Mouse (Mus musculus) limb, embryonic 11.5 days (tissue): ENCODE data around the gene Chtf18. TPM values are rescaled to one million over a fixed set of nuclear protein-coding genes. Genes with fewer than 3 reads are reported as not detected.
A peak's percentile ranks its signal among the peaks of the same experiment; 100 is the strongest.

Experiments used
- ATAC-seq: fragments of 200-750 bp; cut with Nextera tagmentation; 2 replicates; pipeline ENCODE4 v1.8.0; 2017; ENCODE audit warnings: low read depth; ENCODE audit not compliant: insufficient number of reproducible peaks, low FRiP score, low TSS enrichment
- DNase-seq: peaks from one replicate; pipeline ENCODE4 v3.0.0-alpha.2; 2015; ENCODE audit warnings: low spot score
- H3K27ac ChIP-seq: fragments of 300-500 bp; sonication (generic); replicated peaks from 2 replicates; pipeline ENCODE4 v1.5.1; 2014; ENCODE audit warnings: low read depth, mild to moderate bottlenecking, low read length
- H3K27me3 ChIP-seq: fragments of 300-500 bp; sonication (generic); 2 replicates; pipeline ENCODE4 v1.6.1; 2014; ENCODE audit warnings: mild to moderate bottlenecking, low read length, mixed read lengths; ENCODE audit not compliant: control insufficient read depth, insufficient read depth
- H3K36me3 ChIP-seq: fragments of 300-500 bp; sonication (generic); 2 replicates; pipeline ENCODE4 v1.6.1; 2014; ENCODE audit warnings: mild to moderate bottlenecking, low read length, moderate library complexity, mixed read lengths; ENCODE audit not compliant: control insufficient read depth, insufficient read depth
- H3K4me1 ChIP-seq: fragments of 300-500 bp; sonication (generic); 2 replicates; pipeline ENCODE4 v1.6.1; 2014; ENCODE audit warnings: low read length, mixed read lengths; ENCODE audit not compliant: control insufficient read depth, insufficient read depth
- H3K4me2 ChIP-seq: fragments of 300-500 bp; sonication (generic); 2 replicates; pipeline ENCODE4 v1.6.1; 2014; ENCODE audit warnings: low read depth, mild to moderate bottlenecking, moderate library complexity; ENCODE audit not compliant: severe bottlenecking
- H3K4me3 ChIP-seq: fragments of 300-500 bp; sonication (generic); 2 replicates; pipeline ENCODE4 v1.5.1; 2014; ENCODE audit warnings: low read depth, low read length
- H3K9ac ChIP-seq: fragments of 300-500 bp; sonication (generic); 2 replicates; pipeline ENCODE4 v1.6.1; 2014; ENCODE audit warnings: mild to moderate bottlenecking, low read length
- H3K9me3 ChIP-seq: fragments of 300-500 bp; sonication (generic); 2 replicates; pipeline ENCODE4 v1.6.1; 2016; ENCODE audit warnings: low read length; ENCODE audit not compliant: control insufficient read depth
- WGBS: fragments of 180-500 bp; shearing (Covaris S2); extraction: QIAGEN DNeasy Blood & Tissue Kit; methylation state at CpG from one replicate; pipeline ENCODE4 v1.1.7; 2014; 5-methylcytosine and 5-hydroxymethylcytosine counted together
- polyA plus RNA-seq: library from polyadenylated mRNA; unstranded; fragments of >200 nt; fragmentation: Nextera tagmentation; extraction: Ambion mirVana; gene quantifications from 2 replicates; pipeline ENCODE4 v1.2.1, GENCODE M21; 2014

The Chtf18 gene
- polyA plus RNA-seq, 1 experiment from 2014 or later, result 29.1 TPM

DNA sequence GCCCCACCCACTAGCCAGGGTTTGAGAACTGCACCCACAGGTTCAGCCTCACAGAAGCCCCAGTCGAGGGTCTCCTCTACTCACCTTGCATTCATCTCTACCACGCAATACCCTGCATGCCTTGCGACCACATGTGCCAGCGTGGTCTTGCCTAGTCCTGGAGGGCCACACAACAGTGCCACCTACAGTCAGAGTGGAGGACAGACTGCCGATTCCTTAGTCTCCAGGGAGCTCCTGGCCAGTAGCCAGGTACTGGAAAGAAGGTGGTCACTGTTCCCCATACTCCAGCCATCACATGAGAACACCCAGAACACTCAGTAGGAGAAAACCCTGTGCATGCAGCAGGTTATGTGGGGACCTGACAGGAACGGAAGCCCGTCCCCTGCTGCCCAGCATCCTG is 3.3 kb downstream of the Chtf18 start:
- 85% methylated on average over 7 of the region's 7 CpGs for WGBS
- DNase-seq (no peak), ATAC-seq (no peak)
- Histone ChIP-seq H3K27me3 (no peaks in the 10 kb centered on the region), H3K9ac (no peak overlapping the region), H3K4me3 (no peak overlapping the region), H3K9me3 (no peaks in the 10 kb centered on the region), H3K36me3 (peaks cover 18% of the 10 kb centered on the region), H3K4me1 (peaks cover 13% of the 10 kb centered on the region), H3K27ac (no peak overlapping the region), H3K4me2 (no peak overlapping the region)

DNA sequence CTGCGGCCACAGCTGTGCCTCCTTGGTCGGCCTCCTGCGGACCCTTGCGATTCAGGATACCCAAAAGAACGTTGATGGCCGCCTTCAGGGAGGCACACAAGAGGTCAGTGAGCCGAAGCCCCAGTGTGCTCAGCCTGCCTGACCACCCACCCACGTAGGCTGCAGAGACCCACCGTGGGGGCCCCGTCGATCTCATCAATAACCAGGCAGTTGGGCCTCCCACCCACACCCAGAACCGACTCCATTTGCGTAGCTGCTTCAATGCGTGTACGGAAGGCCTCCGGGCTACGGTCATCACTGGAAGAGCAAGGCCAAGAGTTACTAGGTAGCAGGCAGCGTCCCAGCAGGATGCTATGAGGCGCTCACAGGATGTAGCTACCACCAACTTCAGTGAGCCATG is 3.7 kb downstream of the Chtf18 start:
- H3K9ac ChIP-seq, result no peak overlapping the region
- H3K9me3 ChIP-seq, result no peaks in the 10 kb centered on the region
- H3K27me3 ChIP-seq, result no peaks in the 10 kb centered on the region
- H3K36me3 ChIP-seq, result peaks cover 18% of the 10 kb centered on the region
- H3K4me3 ChIP-seq, result no peak overlapping the region
- ATAC-seq, result no peak
- WGBS, result 97% methylated on average over 19 of the region's 19 CpGs
- no peak overlapping the region for H3K4me2 ChIP-seq
- H3K4me1 ChIP-seq, result peaks cover 12% of the 10 kb centered on the region
- H3K27ac ChIP-seq, result no peak overlapping the region
- no peak for DNase-seq

DNA sequence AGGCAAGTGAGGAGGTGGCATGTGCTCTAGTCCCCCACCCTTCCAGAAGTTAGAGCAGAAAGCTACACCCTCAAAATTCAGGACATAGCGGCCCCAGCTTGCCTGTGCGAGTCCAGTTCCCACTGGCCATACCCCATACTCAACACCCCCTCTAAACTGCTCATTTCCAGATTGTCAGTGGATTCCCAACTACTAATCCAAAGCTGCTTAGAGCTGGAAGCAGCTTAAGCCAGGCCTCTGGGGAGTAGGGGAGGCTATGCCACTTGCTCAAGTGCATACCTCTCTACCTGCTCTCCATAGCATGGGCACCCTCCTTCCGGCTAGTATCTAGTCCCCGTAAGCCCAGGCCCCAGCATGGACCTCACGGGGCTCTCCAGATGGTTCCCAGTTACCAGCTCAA is 5.7 kb downstream of the Chtf18 start:
- Histone ChIP-seq H3K4me1 (peaks cover 15% of the 10 kb centered on the region), H3K9me3 (no peaks in the 10 kb centered on the region), H3K36me3 (peaks cover 18% of the 10 kb centered on the region), H3K9ac (no peak overlapping the region), H3K4me2 (no peak overlapping the region), H3K27me3 (peaks cover 15% of the 10 kb centered on the region), H3K27ac (no peak overlapping the region), H3K4me3 (no peak overlapping the region)
- no peak for ATAC-seq
- 95% methylated on average over 5 of the region's 5 CpGs for whole genome bisulfite sequencing
- DNase-seq, result no peak

DNA sequence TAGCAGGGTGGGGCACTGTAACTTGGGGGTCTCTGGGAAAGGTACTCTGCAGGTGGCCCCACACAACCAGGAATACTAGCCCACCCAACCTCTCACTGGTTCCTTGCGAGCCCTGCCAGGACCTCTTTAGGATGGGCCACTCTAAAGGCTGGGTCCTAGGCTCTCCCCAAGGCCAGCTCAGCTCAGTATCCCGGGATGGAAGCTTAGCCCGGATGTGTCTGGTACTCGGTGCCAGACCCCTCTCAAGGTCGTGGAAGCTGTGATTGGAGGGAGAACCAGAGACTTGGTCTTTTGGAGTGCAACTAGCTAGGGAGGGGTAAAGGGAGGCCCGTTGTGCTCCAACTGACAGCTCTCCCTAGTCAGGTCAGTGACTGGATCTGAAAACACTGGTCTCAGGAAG is 9.5 kb downstream of the Chtf18 start:
- H3K4me1 ChIP-seq, result peaks cover 10% of the 10 kb centered on the region; the same call in 1 of the 2 replicates
- DNase-seq (no peak), ATAC-seq (0 out of 2 replicates have a peak, but pooled peaks have one; percentile 22)
- H3K36me3 ChIP-seq, result peaks cover 13% of the 10 kb centered on the region
- H3K9ac ChIP-seq, result peak overlapping the region; percentile 41
- H3K27me3 ChIP-seq, result peaks cover 17% of the 10 kb centered on the region
- H3K4me3 ChIP-seq, result peak overlapping the region; percentile 28
- peak overlapping the region; percentile 73 for H3K4me2 ChIP-seq
- WGBS, result 16% methylated on average over 6 of the region's 6 CpGs
- no peaks in the 10 kb centered on the region for H3K9me3 ChIP-seq
- no peak overlapping the region for H3K27ac ChIP-seq

DNA sequence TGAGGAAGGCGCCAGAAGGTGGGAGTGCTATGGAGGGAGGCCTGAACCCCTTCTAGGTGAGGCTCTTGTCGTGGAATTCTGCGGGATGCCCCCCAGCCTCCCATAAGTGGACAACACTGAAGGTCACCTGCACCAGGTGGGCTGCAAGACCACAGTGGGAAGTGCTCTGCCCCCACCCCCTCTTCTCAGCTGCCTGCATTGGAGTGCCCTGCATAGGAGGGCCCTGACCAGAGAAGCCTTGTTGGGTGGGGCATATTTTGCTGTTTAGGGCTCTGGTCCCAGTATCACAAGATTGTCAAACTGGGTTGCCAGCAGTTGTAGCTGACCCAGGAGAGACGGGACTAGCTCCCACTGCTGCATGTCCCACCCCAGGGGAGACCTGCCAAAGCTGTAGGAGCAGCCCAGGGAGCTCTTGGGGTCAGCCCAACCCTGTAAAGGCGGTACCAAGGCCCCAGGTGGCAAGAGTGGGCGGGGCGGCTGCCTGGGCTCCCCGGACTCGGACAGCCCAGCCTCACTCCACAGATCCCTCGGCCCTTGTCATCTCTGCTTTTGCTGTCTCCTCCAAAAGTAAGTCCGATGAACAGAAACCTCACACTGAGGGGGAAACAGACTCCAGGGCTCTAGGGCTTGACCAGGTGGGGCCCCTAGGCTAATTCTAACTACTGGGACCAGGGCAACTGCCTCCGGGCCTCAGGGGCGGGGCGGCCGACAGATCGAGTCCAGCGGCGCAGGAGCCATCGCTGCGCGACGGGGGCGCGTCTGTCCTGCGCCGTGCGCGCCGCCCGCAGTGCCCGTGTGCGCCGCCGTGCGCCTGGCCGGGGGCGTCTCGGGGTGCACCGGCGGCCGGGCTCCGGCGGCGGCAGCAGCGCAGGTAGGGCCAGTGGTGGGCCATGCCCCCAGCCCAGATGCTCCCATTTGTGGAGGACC is 10.2 kb downstream of the Chtf18 start, which contains the start of gene Gng13:
Gene Gng13, plus strand, starts transcription at position 461 of the 927 bp plus-strand sequence.
- Histone ChIP-seq H3K4me1 (peaks cover 10% of the 10 kb centered on the region; the same call in 1 of the 2 replicates), H3K4me2 (peak within 1 kb of the TSS; percentile 73), H3K27ac (no peak within 1 kb of the TSS), H3K36me3 (peaks cover 11% of the 10 kb centered on the region), H3K9ac (peak within 1 kb of the TSS; percentile 41), H3K9me3 (no peaks in the 10 kb centered on the region), H3K27me3 (peaks cover 17% of the 10 kb centered on the region), H3K4me3 (peak within 1 kb of the TSS; percentile 28)
- ATAC-seq (no peak), DNase-seq (peak; percentile 48)
- WGBS, result 1% methylated on average over 44 of the region's 45 CpGs

DNA sequence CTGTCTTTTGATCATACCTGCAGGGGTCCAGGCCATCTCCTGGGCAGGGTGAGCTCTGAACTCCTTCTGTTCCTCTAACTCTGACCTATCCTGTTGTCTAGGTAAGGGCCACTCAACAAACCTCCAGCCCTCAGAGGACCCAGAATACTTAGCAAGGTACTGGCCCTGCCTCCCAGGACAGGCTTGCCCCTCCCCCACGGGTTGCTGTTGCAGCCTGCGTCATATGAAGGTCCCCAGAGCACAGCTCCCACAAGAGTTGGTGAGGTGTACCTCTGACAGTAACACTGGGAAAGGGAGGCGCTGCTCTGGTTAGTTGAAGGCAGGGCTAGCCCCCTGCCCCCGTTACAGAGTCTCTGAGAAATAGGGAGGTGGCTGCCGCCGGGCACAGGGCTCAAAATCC is 11.1 kb downstream of the Chtf18 start:
- WGBS, result 6% methylated on average over 6 of the region's 6 CpGs
- peak; percentile 34 for DNase-seq
- H3K27me3 ChIP-seq, result peaks cover 17% of the 10 kb centered on the region

DNA sequence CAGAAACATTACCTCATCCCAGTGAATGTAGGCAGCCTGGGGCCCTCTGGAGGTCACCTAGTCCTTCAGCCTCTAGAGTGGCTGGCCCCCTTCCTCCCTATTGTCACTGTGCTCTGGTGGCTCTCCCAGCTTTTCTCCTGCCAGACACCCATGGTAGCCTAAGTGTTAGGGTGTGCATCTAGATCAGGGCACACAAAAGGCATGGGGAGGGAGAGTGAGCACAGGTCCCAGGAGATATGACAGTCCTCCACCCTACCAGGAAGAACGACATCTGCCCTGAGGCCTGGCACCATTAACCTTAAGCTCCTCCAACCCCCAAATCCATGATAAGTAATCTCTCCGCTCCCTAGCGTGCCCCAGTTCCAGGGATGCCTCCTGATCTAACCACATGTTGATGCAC is 11.6 kb downstream of the Chtf18 start:
- peaks cover 17% of the 10 kb centered on the region for H3K27me3 ChIP-seq
- H3K4me1 ChIP-seq, result peaks cover 10% of the 10 kb centered on the region; the same call in 1 of the 2 replicates
- no peak overlapping the region for H3K9ac ChIP-seq
- H3K9me3 ChIP-seq, result no peaks in the 10 kb centered on the region
- H3K4me3 ChIP-seq, result no peak overlapping the region
- no peak overlapping the region for H3K27ac ChIP-seq
- WGBS, result 47% methylated on average over 3 of the region's 3 CpGs
- no peak for ATAC-seq
- peaks cover 5% of the 10 kb centered on the region for H3K36me3 ChIP-seq
- no peak for DNase-seq
- no peak overlapping the region for H3K4me2 ChIP-seq

More for the DNA sequence above, 11.1 kb downstream of the Chtf18 start:
- no peak for ATAC-seq
- H3K4me1 ChIP-seq, result peaks cover 10% of the 10 kb centered on the region; the same call in 1 of the 2 replicates
- H3K27ac ChIP-seq, result no peak overlapping the region
- no peak overlapping the region for H3K4me2 ChIP-seq
- no peak overlapping the region for H3K9ac ChIP-seq
- peaks cover 7% of the 10 kb centered on the region for H3K36me3 ChIP-seq
- H3K9me3 ChIP-seq, result no peaks in the 10 kb centered on the region
- no peak overlapping the region for H3K4me3 ChIP-seq

DNA sequence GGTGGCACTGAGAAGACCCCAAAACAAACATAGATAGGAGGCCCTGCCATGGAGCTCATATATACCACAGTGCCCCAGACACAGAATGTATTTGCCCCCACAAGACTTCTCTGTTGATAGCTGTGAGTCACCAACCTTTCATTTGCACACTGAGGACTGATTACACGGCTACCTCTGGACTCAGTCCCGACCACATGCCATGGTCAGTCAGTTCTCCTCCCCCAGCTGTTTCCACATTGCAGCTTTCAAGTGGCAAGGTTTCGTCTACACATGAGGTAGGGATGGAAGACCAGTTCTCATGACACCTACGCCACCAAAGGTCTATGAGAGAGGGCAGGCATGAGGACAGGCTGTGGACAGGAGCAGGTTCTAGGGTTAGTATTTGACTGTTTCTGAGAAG is 16.1 kb downstream of the Chtf18 start:
- Histone ChIP-seq H3K4me3 (no peak overlapping the region), H3K27me3 (no peaks in the 10 kb centered on the region), H3K27ac (no peak overlapping the region), H3K36me3 (no peaks in the 10 kb centered on the region), H3K9me3 (no peaks in the 10 kb centered on the region), H3K4me1 (no peaks in the 10 kb centered on the region), H3K4me2 (no peak overlapping the region), H3K9ac (no peak overlapping the region)
- ATAC-seq (no peak), DNase-seq (no peak)
- 82% methylated on average over 4 of the region's 4 CpGs for WGBS
